Mouse (Mus musculus) midbrain, embryonic 16.5 days (tissue): ENCODE results near the gene Rac3. TPM values are rescaled to one million over a fixed set of nuclear protein-coding genes. Genes with fewer than 3 reads are reported as not detected.
"Not testable (repeated sequence)": the region's sequence is repeated elsewhere in the genome, so short reads cannot be mapped to it uniquely, and the experiment has no call there.

Experiments used
- ATAC-seq: fragments of 200-750 bp; cut with Nextera tagmentation; 2 replicates; pipeline ENCODE4 v1.8.0; 2017; ENCODE audit warnings: moderate TSS enrichment
- H3K27ac ChIP-seq: fragments of 300-500 bp; sonication (generic); 2 replicates; pipeline ENCODE4 v1.5.1; 2014; ENCODE audit warnings: mild to moderate bottlenecking, low read length, mixed read lengths
- H3K27me3 ChIP-seq: fragments of 300-500 bp; sonication (generic); 2 replicates; pipeline ENCODE4 v1.6.1; 2014; ENCODE audit warnings: low read depth, low read length, mixed read lengths; ENCODE audit not compliant: control insufficient read depth, insufficient read depth
- H3K36me3 ChIP-seq: fragments of 300-500 bp; sonication (generic); 2 replicates; pipeline ENCODE4 v1.6.1; 2014; ENCODE audit warnings: mild to moderate bottlenecking, low read length, moderate library complexity, mixed read lengths; ENCODE audit not compliant: control insufficient read depth, insufficient read depth
- H3K4me1 ChIP-seq: fragments of 300-500 bp; sonication (generic); 2 replicates; pipeline ENCODE4 v1.6.1; 2014; ENCODE audit warnings: mild to moderate bottlenecking, low read length, mixed read lengths; ENCODE audit not compliant: control insufficient read depth, insufficient read depth
- H3K4me2 ChIP-seq: fragments of 300-500 bp; sonication (generic); 2 replicates; pipeline ENCODE4 v1.6.1; 2014; ENCODE audit warnings: mild to moderate bottlenecking, low read length, mixed read lengths
- H3K4me3 ChIP-seq: fragments of 300-500 bp; sonication (generic); 2 replicates; pipeline ENCODE4 v1.5.1; 2014; ENCODE audit warnings: low read depth, mild to moderate bottlenecking, low read length, moderate library complexity, mixed read lengths
- H3K9ac ChIP-seq: fragments of 300-500 bp; sonication (generic); 2 replicates; pipeline ENCODE4 v1.6.1; 2014; ENCODE audit warnings: low read depth, low read length, mixed read lengths
- H3K9me3 ChIP-seq: fragments of 300-500 bp; sonication (generic); replicated peaks from 2 replicates; pipeline ENCODE4 v1.6.1; 2014; ENCODE audit warnings: mild to moderate bottlenecking, low read length, mixed read lengths; ENCODE audit not compliant: control insufficient read depth, poor library complexity, severe bottlenecking
- WGBS: fragments of 180-500 bp; shearing (Covaris S2); extraction: QIAGEN DNeasy Blood & Tissue Kit; methylation state at CpG from one replicate; pipeline ENCODE4 v1.1.7; 2014; 5-methylcytosine and 5-hydroxymethylcytosine counted together
- polyA plus RNA-seq: library from polyadenylated mRNA; unstranded; fragments of >200 nt; fragmentation: Nextera tagmentation; extraction: Ambion mirVana; gene quantifications from 2 replicates; pipeline ENCODE4 v1.2.1, GENCODE M21; 2015

Gene Rac3
- 624 and 719 TPM in 2 replicates for polyA plus RNA-seq

GRCm38 (mm10) chr11:120721124-120722066 is at the start of gene Rac3:
Gene Rac3 (plus strand): TSS chr11:120721470.
- peak within 1 kb of the TSS; percentile 76 for H3K27ac ChIP-seq
- H3K4me1 ChIP-seq, result peaks cover 9% of the 10 kb centered on the region
- peak within 1 kb of the TSS; percentile 69 for H3K4me2 ChIP-seq
- H3K36me3 ChIP-seq, result peaks cover 7% of the 10 kb centered on the region
- peak; percentile 90 for ATAC-seq
- H3K9me3 ChIP-seq, result no peaks in the 10 kb centered on the region
- H3K9ac ChIP-seq, result peak within 1 kb of the TSS; percentile 79
- H3K27me3 ChIP-seq, result no peaks in the 10 kb centered on the region
- under 1% methylated on average over 82 of the region's 90 CpGs for WGBS
- peak within 1 kb of the TSS; percentile 59 for H3K4me3 ChIP-seq

- Histone ChIP-seq H3K9ac (peak within 1 kb of the TSS; percentile 84), H3K27me3 (no peaks in the 10 kb centered on the region), H3K27ac (peak within 1 kb of the TSS; percentile 91), H3K36me3 (0 out of 2 replicates have a peak, but pooled peaks cover 6% of the 10 kb centered on the region), H3K4me3 (peak within 1 kb of the TSS; percentile 68), H3K9me3 (no peaks in the 10 kb centered on the region), H3K4me2 (peak within 1 kb of the TSS; percentile 91), H3K4me1 (peaks cover 17% of the 10 kb centered on the region)
- peak; percentile 96 for ATAC-seq
- 2% methylated on average over 67 of the region's 83 CpGs for WGBS
These were observed 48.3 kb upstream of the Rac3 start, which contains the start of gene Aspscr1 for GRCm38 (mm10) chr11:120672687-120673593. Gene Aspscr1 (plus strand): TSS chr11:120672973.

- Histone ChIP-seq H3K4me2 (peak overlapping the region; percentile 91), H3K9me3 (no peaks in the 10 kb centered on the region), H3K36me3 (peaks cover 9% of the 10 kb centered on the region; the same call in 1 of the 2 replicates), H3K9ac (peak overlapping the region; percentile 84), H3K27me3 (no peaks in the 10 kb centered on the region), H3K4me1 (peaks cover 17% of the 10 kb centered on the region), H3K4me3 (peak overlapping the region; percentile 68), H3K27ac (peak overlapping the region; percentile 91)
- no peak; the same call in 1 of the 2 replicates for ATAC-seq
- 34% methylated on average over 12 of the region's 12 CpGs for WGBS
These were observed 47.6 kb upstream of the Rac3 start for GRCm38 (mm10) chr11:120673594-120674122.

DNA sequence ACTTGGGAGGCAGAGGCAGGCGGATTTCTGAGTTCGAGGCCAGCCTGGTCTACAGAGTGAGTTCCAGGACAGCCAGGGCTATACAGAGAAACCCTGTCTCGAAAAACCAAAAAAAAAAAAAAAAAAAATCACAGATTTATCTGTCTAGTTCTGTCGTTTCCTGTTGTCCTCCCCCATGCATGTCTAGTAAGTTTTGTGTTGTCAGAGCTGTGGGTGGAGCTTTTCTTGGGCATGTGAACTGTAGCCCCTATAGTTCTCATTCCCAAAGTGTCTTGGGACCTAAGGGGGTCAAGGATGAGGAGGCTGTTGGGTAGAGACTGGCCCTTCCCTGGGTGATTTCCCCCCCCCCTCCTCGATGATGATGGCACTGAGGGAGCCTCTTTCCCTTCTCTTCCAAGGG is 45.4 kb upstream of the Rac3 start:
- 89% methylated on average over 3 of the region's 5 CpGs for WGBS

DNA sequence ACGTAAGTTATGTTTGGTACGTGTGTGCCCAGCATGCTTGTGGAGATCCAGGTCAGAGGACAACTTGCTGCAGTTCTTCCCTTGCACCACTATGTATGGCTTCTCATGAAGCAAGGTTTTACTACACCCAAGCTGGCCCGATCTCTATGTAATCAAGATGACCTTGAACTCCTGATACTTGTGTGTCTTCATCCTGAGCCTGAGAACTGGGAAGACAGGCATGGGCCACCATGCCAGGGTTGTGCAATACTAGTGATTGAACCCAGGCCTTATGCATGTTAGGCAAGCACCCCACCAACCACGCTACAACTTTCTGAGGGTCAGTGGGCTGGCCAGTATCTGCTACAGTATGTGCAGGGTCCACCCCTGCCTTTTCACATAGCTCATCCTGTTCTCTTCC is 44.3 kb upstream of the Rac3 start:
- Histone ChIP-seq H3K4me2 (no peak overlapping the region), H3K36me3 (peaks cover 13% of the 10 kb centered on the region; the same call in 1 of the 2 replicates), H3K27me3 (no peaks in the 10 kb centered on the region), H3K9ac (no peak overlapping the region), H3K4me3 (no peak overlapping the region), H3K4me1 (peaks cover 17% of the 10 kb centered on the region), H3K9me3 (no peaks in the 10 kb centered on the region), H3K27ac (no peak overlapping the region)
- no peak for ATAC-seq
- WGBS, result 96% methylated on average over 4 of the region's 4 CpGs

More for the DNA sequence above, 45.4 kb upstream of the Rac3 start:
- not testable (repeated sequence) for H3K9me3 ChIP-seq, H3K9ac ChIP-seq, H3K4me2 ChIP-seq, H3K27ac ChIP-seq, H3K27me3 ChIP-seq, ATAC-seq, H3K4me3 ChIP-seq
- H3K4me1 ChIP-seq, result peaks cover 17% of the 10 kb centered on the region
- H3K36me3 ChIP-seq, result peaks cover 13% of the 10 kb centered on the region; the same call in 1 of the 2 replicates

GRCm38 (mm10) chr11:120679909-120680308 is 41.4 kb upstream of the Rac3 start:
- H3K36me3 ChIP-seq, result peaks cover 21% of the 10 kb centered on the region
- H3K27ac ChIP-seq, result no peak overlapping the region
- H3K4me1 ChIP-seq, result peaks cover 4% of the 10 kb centered on the region; the same call in 1 of the 2 replicates
- no peaks in the 10 kb centered on the region for H3K9me3 ChIP-seq
- no peak overlapping the region for H3K4me2 ChIP-seq
- ATAC-seq, result no peak
- 76% methylated on average over 3 of the region's 3 CpGs for WGBS
- H3K4me3 ChIP-seq, result no peak overlapping the region
- no peak overlapping the region for H3K9ac ChIP-seq
- H3K27me3 ChIP-seq, result no peaks in the 10 kb centered on the region

- 97% methylated on average over 5 of the region's 5 CpGs for WGBS
These were observed 38.6 kb upstream of the Rac3 start for GRCm38 (mm10) chr11:120682683-120683082.

GRCm38 (mm10) chr11:120683536-120683935 is 37.7 kb upstream of the Rac3 start:
- no peak overlapping the region for H3K4me3 ChIP-seq
- no peaks in the 10 kb centered on the region for H3K9me3 ChIP-seq
- no peak overlapping the region for H3K27ac ChIP-seq
- no peak overlapping the region for H3K4me2 ChIP-seq
- 93% methylated on average over 3 of the region's 3 CpGs for WGBS
- peaks cover 17% of the 10 kb centered on the region for H3K36me3 ChIP-seq
- ATAC-seq, result no peak
- H3K4me1 ChIP-seq, result no peaks in the 10 kb centered on the region
- H3K9ac ChIP-seq, result no peak overlapping the region
- H3K27me3 ChIP-seq, result no peaks in the 10 kb centered on the region

More at GRCm38 (mm10) chr11:120682683-120683082, 38.6 kb upstream of the Rac3 start:
- no peak overlapping the region for H3K9ac ChIP-seq
- H3K27me3 ChIP-seq, result no peaks in the 10 kb centered on the region
- peaks cover 19% of the 10 kb centered on the region for H3K36me3 ChIP-seq
- H3K4me1 ChIP-seq, result no peaks in the 10 kb centered on the region
- no peaks in the 10 kb centered on the region for H3K9me3 ChIP-seq
- H3K4me2 ChIP-seq, result no peak overlapping the region
- no peak overlapping the region for H3K27ac ChIP-seq
- ATAC-seq, result no peak
- no peak overlapping the region for H3K4me3 ChIP-seq
